8 mouse cellular contexts compared by ENCODE assay signal in genomic region chr2:30471795-30472720, GRCm38 (mm10). TPM values are rescaled to one million over a fixed set of nuclear protein-coding genes. Genes with fewer than 3 reads are reported as not detected.
DNase-seq lines count a peak whose midpoint lies in the region; ATAC-seq and TF ChIP-seq lines count a peak whose summit lies in the region.

No protein-coding gene starts in this region.

- peaks cover 32% of the 10 kb centered on the region for H3K4me1 ChIP-seq in forebrain, embryonic 13.5 days
- peaks cover 7% of the 10 kb centered on the region; the same call in 1 of the 2 replicates for H3K4me1 ChIP-seq in lung, adult 2 months (ENCODE audit: control insufficient read depth, insufficient read depth, low read length)

- WGBS in forebrain, embryonic 13.5 days, result under 1% methylated on average over 46 of the region's 51 CpGs
- under 1% methylated on average over 48 of the region's 51 CpGs for WGBS in lung, adult 2 months

- no peaks in the 10 kb centered on the region; the same call in 1 of the 2 replicates for H3K27me3 ChIP-seq in forebrain, embryonic 13.5 days

- no peaks in the 10 kb centered on the region for H3K36me3 ChIP-seq in forebrain, embryonic 13.5 days (ENCODE audit: poor library complexity, severe bottlenecking)

- peak overlapping the region; percentile 97 for H3K9ac ChIP-seq in forebrain, embryonic 13.5 days

- DNase-seq in CD4-positive helper T cell, adult 2 months (ENCODE audit: low read depth, low spot score), result peak; percentile 81
- DNase-seq in adrenal gland, postnatal 4 days (ENCODE audit: low spot score in 2 of 2), result peak; percentile 33 to 64
- DNase-seq in heart, postnatal 14 days, result peak; percentile 80 to 84
- peak; percentile 62 to 82 for DNase-seq in layer of hippocampus, adult 18-20 months (ENCODE audit: low spot score in 2 of 2)
- peak; percentile 79 for DNase-seq in lung, adult 2 months
- DNase-seq in thymus, postnatal 0 days (ENCODE audit: low spot score), result peak; percentile 68

- peak overlapping the region; percentile 93 for H3K27ac ChIP-seq in forebrain, embryonic 13.5 days

- ATAC-seq in forebrain, embryonic 13.5 days, result peak; percentile 31
- peak; percentile 60 for ATAC-seq in neutrophil, adult 5-6 weeks (ENCODE audit: extremely low read depth, insufficient number of reproducible peaks, low FRiP score, poor library complexity, severe bottlenecking)

- TF ChIP-seq CTCF in lung, adult 2 months (IDR thresholded peaks at IDR 0.05; ENCODE audit: insufficient read depth, low read length), result no peak

- intact Hi-C loops in heart, postnatal 14 days (cut with DNase I), result loop anchor here (2.0 to 10.0 kb wide), 4 partner anchors 73 to 240 kb away; no protein-coding TSS in a partner anchor

- TF ChIP-seq POLR2A in lung, adult 2 months (IDR thresholded peaks at IDR 0.05; ENCODE audit: borderline replicate concordance, extremely low read depth, low read depth, low read length), result peak; percentile 59; the same call in 1 of the 2 replicates

- peak overlapping the region; percentile 85 for H3K4me3 ChIP-seq in forebrain, embryonic 13.5 days
- peak overlapping the region; percentile 66 for H3K4me3 ChIP-seq in lung, adult 2 months (replicated peaks; ENCODE audit: extremely low read depth, low read depth, low read length)

- no peaks in the 10 kb centered on the region for H3K9me3 ChIP-seq in forebrain, embryonic 13.5 days (replicated peaks)

- peak overlapping the region; percentile 97 for H3K4me2 ChIP-seq in forebrain, embryonic 13.5 days

RNA-seq across cellular contexts. Expression of gene Ier5l, which starts 2.0 kb away (rescaled TPM):
- 10 to 100 TPM; 10.6 to 11.6 TPM for total RNA-seq in adrenal gland, postnatal 4 days (2021)
- 1.7 and 2.6 TPM in 2 replicates for polyA plus RNA-seq in forebrain, embryonic 13.5 days (2015; fragmentation: Nextera tagmentation; extraction: Ambion mirVana)
- 1 to 10 TPM; 5.8 to 6.3 TPM for total RNA-seq in heart, postnatal 14 days (2021)
- total RNA-seq in layer of hippocampus, adult 18-20 months (2021), result 10 to 100 TPM; 15.2 to 18.0 TPM
- 12.6 and 22.5 TPM in 2 replicates for polyA plus RNA-seq in lung, adult 2 months (2012; rRNA removed)
- total RNA-seq in neutrophil, adult 5-6 weeks (2017), result 0.23 and 0.25 TPM in 2 replicates
- 0.55 and 0.69 TPM in 2 replicates for polyA plus RNA-seq in thymus, postnatal 0 days (2015; fragmentation: Nextera tagmentation; extraction: Ambion mirVana)

RNA-seq across cellular contexts. Expression of gene Ptpa, which starts 56.2 kb away (rescaled TPM):
- 100 to 1,000 TPM; 165 to 169 TPM for total RNA-seq in adrenal gland, postnatal 4 days (2021)
- polyA plus RNA-seq in forebrain, embryonic 13.5 days (2015; fragmentation: Nextera tagmentation; extraction: Ambion mirVana), result 126 and 141 TPM in 2 replicates
- total RNA-seq in heart, postnatal 14 days (2021), result 100 to 1,000 TPM in 1 of 2 experiments, 10 to 100 TPM in 1; 99.1 to 109 TPM
- total RNA-seq in layer of hippocampus, adult 18-20 months (2021), result 100 to 1,000 TPM; 170 to 176 TPM
- 131 and 136 TPM in 2 replicates for polyA plus RNA-seq in lung, adult 2 months (2012; rRNA removed)
- total RNA-seq in neutrophil, adult 5-6 weeks (2017), result 37.4 and 47.8 TPM in 2 replicates
- 127 and 128 TPM in 2 replicates for polyA plus RNA-seq in thymus, postnatal 0 days (2015; fragmentation: Nextera tagmentation; extraction: Ambion mirVana)

RNA-seq across cellular contexts. Expression of gene Crat, which starts 56.4 kb away (rescaled TPM):
- 10 to 100 TPM; 77.6 to 90.3 TPM for total RNA-seq in adrenal gland, postnatal 4 days (2021)
- polyA plus RNA-seq in forebrain, embryonic 13.5 days (2015; fragmentation: Nextera tagmentation; extraction: Ambion mirVana), result 16.3 and 21.0 TPM in 2 replicates
- 100 to 1,000 TPM; 441 to 477 TPM for total RNA-seq in heart, postnatal 14 days (2021)
- 10 to 100 TPM; 45.9 to 55.6 TPM for total RNA-seq in layer of hippocampus, adult 18-20 months (2021)
- 89.2 and 103 TPM in 2 replicates for polyA plus RNA-seq in lung, adult 2 months (2012; rRNA removed)
- total RNA-seq in neutrophil, adult 5-6 weeks (2017), result 15.3 and 16.2 TPM in 2 replicates
- polyA plus RNA-seq in thymus, postnatal 0 days (2015; fragmentation: Nextera tagmentation; extraction: Ambion mirVana), result 7.9 and 10.2 TPM in 2 replicates

Comparison
In these comparisons a context has a peak if more than half of its experiments do, and no peak if none do; other contexts are left out.
1. Peak in every context shown above with its lines: DNase-seq, ATAC-seq, H3K4me3 ChIP-seq and H3K27ac ChIP-seq.
2. RNA of gene Crat, which starts 56.4 kb away (total RNA-seq): 441 to 477 TPM in heart, postnatal 14 days; 77.6 to 90.3 TPM in adrenal gland, postnatal 4 days, 45.9 to 55.6 TPM in layer of hippocampus, adult 18-20 months and 15.3 to 16.2 TPM in neutrophil, adult 5-6 weeks; every median in the first group is over 4 times any median in the second.